Mouse (Mus musculus): Measurements from ENCODE around the gene Smn1. TPM values are rescaled to one million over a fixed set of nuclear protein-coding genes. Genes with fewer than 3 reads are reported as not detected.
"Not testable (repeated sequence)": the region's sequence is repeated elsewhere in the genome, so short reads cannot be mapped to it uniquely, and the experiment has no call there.

The Smn1 gene
- polyA plus RNA-seq, 1 experiment from 2014 or later, result 53.8 TPM

GRCm38 (mm10) chr13:100156624-100157023 lies 32.0 kb downstream of the Smn1 start:
- H3K36me3 ChIP-seq, result no peaks in the 10 kb centered on the region
- no peak overlapping the region for H3K27ac ChIP-seq
- ATAC-seq (ENCODE audit: low FRiP score), result no peak
- H3K9ac ChIP-seq, result no peak overlapping the region
- 93% methylated on average over 3 of the region's 3 CpGs for WGBS
- H3K4me1 ChIP-seq, result no peaks in the 10 kb centered on the region
- H3K4me2 ChIP-seq (replicated peaks), result no peak overlapping the region
- H3K27me3 ChIP-seq, result no peaks in the 10 kb centered on the region
- no peaks in the 10 kb centered on the region for H3K9me3 ChIP-seq (replicated peaks)
- no peak overlapping the region for H3K4me3 ChIP-seq

GRCm38 (mm10) chr13:100161171-100161870 lies 36.7 kb downstream of the Smn1 start:
- not testable (repeated sequence) for H3K36me3 ChIP-seq; H3K9ac ChIP-seq; H3K27ac ChIP-seq; H3K4me3 ChIP-seq; H3K9me3 ChIP-seq (replicated peaks); H3K4me2 ChIP-seq (replicated peaks); ATAC-seq (ENCODE audit: low FRiP score); H3K27me3 ChIP-seq; H3K4me1 ChIP-seq
- 90% methylated on average over 11 of the region's 11 CpGs for WGBS

- H3K36me3 ChIP-seq; ATAC-seq (ENCODE audit: low FRiP score); H3K4me3 ChIP-seq; H3K4me1 ChIP-seq; H3K27ac ChIP-seq; H3K4me2 ChIP-seq (replicated peaks); H3K9me3 ChIP-seq (replicated peaks); H3K9ac ChIP-seq; H3K27me3 ChIP-seq: not testable (repeated sequence)
Observed at GRCm38 (mm10) chr13:100162467-100162866, 37.8 kb downstream of the Smn1 start.

- 77% methylated on average over 2 of the region's 2 CpGs for WGBS
- not testable (repeated sequence) for H3K4me3 ChIP-seq; H3K36me3 ChIP-seq; H3K9ac ChIP-seq; ATAC-seq (ENCODE audit: low FRiP score); H3K4me1 ChIP-seq; H3K27ac ChIP-seq; H3K9me3 ChIP-seq (replicated peaks); H3K4me2 ChIP-seq (replicated peaks); H3K27me3 ChIP-seq
Observed at GRCm38 (mm10) chr13:100166378-100166777, 41.7 kb downstream of the Smn1 start.

GRCm38 (mm10) chr13:100174360-100174759 lies 49.7 kb downstream of the Smn1 start:
- H3K4me3 ChIP-seq; H3K27me3 ChIP-seq; H3K4me1 ChIP-seq; H3K9ac ChIP-seq; H3K4me2 ChIP-seq (replicated peaks); H3K27ac ChIP-seq; ATAC-seq (ENCODE audit: low FRiP score); H3K9me3 ChIP-seq (replicated peaks); H3K36me3 ChIP-seq: not testable (repeated sequence)
- 92% methylated on average over 3 of the region's 5 CpGs for WGBS

GRCm38 (mm10) chr13:100183111-100183510 lies 58.5 kb downstream of the Smn1 start:
- not testable (repeated sequence) for H3K36me3 ChIP-seq; H3K27me3 ChIP-seq; H3K4me1 ChIP-seq; H3K4me2 ChIP-seq (replicated peaks); H3K4me3 ChIP-seq; H3K27ac ChIP-seq; H3K9ac ChIP-seq; H3K9me3 ChIP-seq (replicated peaks); ATAC-seq (ENCODE audit: low FRiP score)

Other genes with a start within 250 kb of the Smn1 start
- 13.3 and 15.9 TPM in 2 replicates for gene Cartpt, start 223.8 kb upstream of the Smn1 start, polyA plus RNA-seq (2016; fragmentation: Nextera tagmentation; extraction: Ambion mirVana)
- gene Mccc2, start 109.2 kb upstream of the Smn1 start, polyA plus RNA-seq (2016; fragmentation: Nextera tagmentation; extraction: Ambion mirVana), result 36.4 and 37.9 TPM in 2 replicates
- 32.4 and 36.5 TPM in 2 replicates for gene Bdp1, start 20.8 kb upstream of the Smn1 start, polyA plus RNA-seq (2016; fragmentation: Nextera tagmentation; extraction: Ambion mirVana)
- 358 and 382 TPM in 2 replicates for gene Serf1, start 16.8 kb upstream of the Smn1 start, polyA plus RNA-seq (2016; fragmentation: Nextera tagmentation; extraction: Ambion mirVana)
- 0.18 and 0.34 TPM in 2 replicates for gene Naip2, start 77.2 kb downstream of the Smn1 start, polyA plus RNA-seq (2016; fragmentation: Nextera tagmentation; extraction: Ambion mirVana)
- gene Naip5, start 121.5 kb downstream of the Smn1 start, polyA plus RNA-seq (2016; fragmentation: Nextera tagmentation; extraction: Ambion mirVana), result 0.10 and 0.15 TPM in 2 replicates
- gene Naip6, start 192.8 kb downstream of the Smn1 start, polyA plus RNA-seq (2016; fragmentation: Nextera tagmentation; extraction: Ambion mirVana), result 0.08 and 0.09 TPM in 2 replicates